Mouse (Mus musculus): ENCODE data around the gene Frrs1.

- TF ChIP-seq CTCF (IDR thresholded peaks at IDR 0.05; ENCODE audit: low read depth) (no peak), EP300 (IDR thresholded peaks at IDR 0.05; ENCODE audit: low read depth) (peak; percentile 16)
Observed at GRCm38 (mm10) chr3:116865199-116865636, 6.0 kb downstream of the Frrs1 start.

Measured in liver, postnatal 0 days (tissue).